Mouse (Mus musculus) lung, adult 10 weeks (tissue): ENCODE results near the gene Oscp1. TPM values are rescaled to one million over a fixed set of nuclear protein-coding genes. Genes with fewer than 3 reads are reported as not detected.

ENCODE experiments used
- polyA plus RNA-seq: library from polyadenylated mRNA; stranded (reverse); fragments of 350-450 nt; fragmentation: Illumina TruSeq; extraction: RNeasy Lipid Tissue Mini Kit (QIAGEN cat#74804); gene quantifications from one replicate; pipeline ENCODE4 v1.2.3, GENCODE M21; 2014; ENCODE audit warnings: low read depth, low replicate concordance; ENCODE audit not compliant: insufficient read depth

Gene Oscp1
- 10.3 TPM for polyA plus RNA-seq

DNA sequence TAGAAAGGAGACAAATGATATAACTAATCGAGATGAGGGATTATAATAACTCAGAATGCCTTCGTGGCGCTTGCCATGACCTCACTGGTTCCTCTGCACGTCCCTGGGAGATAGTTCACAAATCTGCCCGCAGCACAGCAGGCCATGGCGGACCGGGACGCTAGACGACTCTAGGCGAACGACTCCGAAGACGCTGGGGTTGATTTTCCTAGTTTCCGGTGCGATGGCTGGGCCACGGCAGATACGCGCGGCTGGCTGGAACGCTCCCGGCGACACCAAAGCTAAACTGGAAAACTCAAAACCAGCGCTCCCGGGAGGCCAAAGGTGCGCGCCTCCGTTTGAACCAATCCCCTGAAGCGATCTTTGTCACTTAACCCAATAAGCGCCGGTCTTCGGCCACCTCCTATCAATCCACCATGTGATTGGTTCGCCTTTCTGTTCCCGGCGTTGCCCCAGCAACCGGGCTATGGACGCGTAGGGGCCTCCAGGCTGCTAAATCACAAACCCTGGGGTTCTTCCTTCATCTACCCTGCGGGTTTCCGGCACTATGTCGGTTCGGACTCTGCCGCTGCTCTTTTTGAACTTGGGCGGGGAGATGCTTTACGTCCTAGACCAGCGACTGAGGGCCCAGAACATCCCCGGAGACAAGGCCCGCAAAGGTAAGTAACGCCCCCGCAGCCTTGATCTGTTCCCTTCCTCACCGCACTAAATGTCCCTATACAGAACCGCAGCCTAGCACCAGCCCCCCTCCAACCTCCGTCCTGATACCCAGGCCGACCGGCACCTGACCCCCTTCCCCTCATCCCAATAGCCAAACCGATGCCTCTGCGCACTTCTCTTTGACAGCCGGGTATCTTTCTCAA is at the start of gene Oscp1:
Gene Oscp1 (plus strand): TSS at position 432 of the 863 bp plus-strand sequence.

DNA sequence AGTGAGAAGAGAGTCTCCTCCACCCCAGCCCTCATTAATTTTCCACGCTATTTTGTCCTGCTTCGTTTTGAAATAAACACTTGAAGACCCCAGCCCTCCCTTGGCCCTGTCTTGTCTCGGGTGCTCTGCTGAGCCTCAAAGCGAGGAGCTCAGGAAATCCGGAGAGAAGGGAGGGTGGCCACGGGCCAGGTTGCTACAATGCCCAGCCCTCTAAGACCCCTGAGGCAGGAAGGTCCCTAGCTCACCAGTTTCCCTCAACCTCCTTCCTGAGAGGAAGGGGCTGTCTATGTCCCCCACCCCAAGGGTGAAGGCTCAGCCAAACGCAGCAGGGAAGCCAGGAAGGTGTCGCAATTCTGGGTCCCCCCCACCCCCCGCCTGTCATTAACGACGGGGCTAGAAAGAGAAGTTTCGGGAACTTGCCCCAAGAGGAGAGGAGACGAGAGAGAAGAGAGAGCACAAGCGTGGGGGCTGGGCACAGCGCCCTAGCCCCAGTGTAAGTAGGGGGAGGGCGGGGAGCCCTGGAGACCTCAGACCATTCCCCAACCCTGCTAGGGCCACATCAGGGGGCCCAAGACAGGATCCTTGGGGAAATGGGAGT is 34.0 kb upstream of the Oscp1 start, which contains the start of gene Csf3r:
Gene Csf3r (plus strand): TSS at position 248 of the 598 bp plus-strand sequence.

GRCm38 (mm10) chr4:126046851-126047585 is 11.3 kb upstream of the Oscp1 start, which contains the start of gene Mrps15:
TSS of gene Mrps15 (plus strand) at chr4:126046925.

GRCm38 (mm10) chr4:126096464-126097111 is 38.2 kb downstream of the Oscp1 start, which contains the start of gene Lsm10:
TSS of gene Lsm10 (plus strand) at chr4:126096623.

DNA sequence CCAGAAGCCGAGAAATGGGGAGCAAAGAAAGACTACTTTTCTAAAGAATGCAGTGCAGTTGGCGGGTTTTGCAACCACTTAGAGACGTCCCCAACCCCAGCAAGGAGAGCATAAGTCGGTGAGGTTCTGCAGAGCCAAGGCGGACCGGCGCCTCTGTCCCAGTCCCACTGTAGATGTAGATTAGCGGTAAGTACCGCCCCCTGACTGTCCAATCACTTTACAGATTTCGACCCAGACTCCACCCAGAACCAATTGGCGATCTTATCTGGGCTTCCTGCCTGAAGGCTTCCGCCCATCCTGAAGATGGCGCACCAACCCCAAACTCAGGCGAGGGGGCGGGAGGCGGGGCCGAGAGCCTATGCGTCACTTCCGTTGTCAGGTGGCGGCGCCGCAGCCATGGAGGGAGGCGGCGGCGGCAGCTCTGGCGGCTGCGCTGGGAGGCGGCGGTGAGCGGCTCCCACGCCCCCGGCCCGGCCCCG is 45.3 kb downstream of the Oscp1 start, which contains the start of gene Stk40:
Gene Stk40 (plus strand): TSS at position 368 of the 479 bp plus-strand sequence.

Other genes starting within 250 kb of the Oscp1 start
- gene Csf3r, start 34.0 kb upstream of the Oscp1 start, polyA plus RNA-seq = 9.5 TPM
- gene Mrps15, start 11.6 kb upstream of the Oscp1 start, polyA plus RNA-seq = 47.3 TPM
- 28.6 TPM for gene Lsm10, start 38.1 kb downstream of the Oscp1 start, polyA plus RNA-seq
- gene Stk40, start 45.4 kb downstream of the Oscp1 start, polyA plus RNA-seq = 23.3 TPM
- 67.8 TPM for gene Eva1b, start 89.2 kb downstream of the Oscp1 start, polyA plus RNA-seq
- 9.4 TPM for gene Sh3d21, start 104.9 kb downstream of the Oscp1 start, polyA plus RNA-seq
- 40.4 TPM for gene Thrap3, start 144.2 kb downstream of the Oscp1 start, polyA plus RNA-seq
- 78.5 TPM for gene Map7d1, start 197.8 kb downstream of the Oscp1 start, polyA plus RNA-seq
- gene Trappc3, start 203.8 kb downstream of the Oscp1 start, polyA plus RNA-seq = 62.7 TPM
- gene Col8a2, start 228.2 kb downstream of the Oscp1 start, polyA plus RNA-seq = 3.6 TPM